Mouse (Mus musculus): ENCODE data around the gene Gmppa.

Gene Gmppa

GRCm38 (mm10) chr1:75435475-75436328 lies at the start of gene Gmppa:
Gene Gmppa (plus strand): TSS chr1:75435930.
- DNase-seq, result peak; percentile 79

- no peak for DNase-seq
These were observed 49.6 kb upstream of the Gmppa start for GRCm38 (mm10) chr1:75386149-75386548.

GRCm38 (mm10) chr1:75387469-75387928 lies 48.2 kb upstream of the Gmppa start:
- DNase-seq, result no peak

GRCm38 (mm10) chr1:75387929-75388897 lies 47.5 kb upstream of the Gmppa start:
- DNase-seq, result no peak

- DNase-seq, result no peak
These were observed 46.7 kb upstream of the Gmppa start for GRCm38 (mm10) chr1:75388898-75389515.

GRCm38 (mm10) chr1:75393139-75393538 lies 42.6 kb upstream of the Gmppa start:
- no peak for DNase-seq

- no peak for DNase-seq
These were observed 41.9 kb upstream of the Gmppa start for GRCm38 (mm10) chr1:75393846-75394245.

GRCm38 (mm10) chr1:75398761-75399402 lies 36.8 kb upstream of the Gmppa start:
- peak; percentile 68 for DNase-seq

GRCm38 (mm10) chr1:75399755-75400492 lies 35.8 kb upstream of the Gmppa start:
- no peak for DNase-seq

GRCm38 (mm10) chr1:75400493-75401115 lies 35.1 kb upstream of the Gmppa start:
- no peak for DNase-seq

GRCm38 (mm10) chr1:75405547-75405946 lies 30.2 kb upstream of the Gmppa start:
- DNase-seq, result no peak

GRCm38 (mm10) chr1:75406173-75406572 lies 29.6 kb upstream of the Gmppa start:
- no peak for DNase-seq

GRCm38 (mm10) chr1:75407056-75407455 lies 28.7 kb upstream of the Gmppa start:
- DNase-seq, result no peak

GRCm38 (mm10) chr1:75408210-75408609 lies 27.5 kb upstream of the Gmppa start:
- DNase-seq, result no peak

- no peak for DNase-seq
These were observed 25.8 kb upstream of the Gmppa start for GRCm38 (mm10) chr1:75409950-75410349.

GRCm38 (mm10) chr1:75412196-75412595 lies 23.5 kb upstream of the Gmppa start:
- no peak for DNase-seq

- peak; percentile 73 for DNase-seq
These were observed 22.0 kb upstream of the Gmppa start for GRCm38 (mm10) chr1:75413749-75414148.

GRCm38 (mm10) chr1:75421794-75422193 lies 13.9 kb upstream of the Gmppa start:
- no peak for DNase-seq

- DNase-seq, result peak; percentile 21
These were observed 13.4 kb upstream of the Gmppa start for GRCm38 (mm10) chr1:75422216-75422822.

GRCm38 (mm10) chr1:75422823-75423471 lies 12.8 kb upstream of the Gmppa start:
- no peak for DNase-seq

Measured in thymus, postnatal 14 days (tissue).